Mouse (Mus musculus): ENCODE data around the gene Ankrd65. TPM values are rescaled to one million over a fixed set of nuclear protein-coding genes. Genes with fewer than 3 reads are reported as not detected.

The Ankrd65 gene
- polyA plus RNA-seq, 1 experiment from 2014 or later: not detected

GRCm38 (mm10) chr4:155762357-155762756 is 27.9 kb upstream of the Ankrd65 start:
- no peaks in the 10 kb centered on the region for H3K36me3 ChIP-seq
- no peak overlapping the region for H3K4me2 ChIP-seq (replicated peaks)
- WGBS: 97% methylated on average over 3 of the region's 3 CpGs
- H3K4me1 ChIP-seq: peaks cover 29% of the 10 kb centered on the region
- no peaks in the 10 kb centered on the region for H3K9me3 ChIP-seq (replicated peaks)
- no peak overlapping the region for H3K4me3 ChIP-seq
- no peaks in the 10 kb centered on the region for H3K27me3 ChIP-seq
- H3K27ac ChIP-seq: no peak overlapping the region
- no peak for ATAC-seq (ENCODE audit: low FRiP score)
- no peak overlapping the region for H3K9ac ChIP-seq

GRCm38 (mm10) chr4:155769496-155769879 is 20.8 kb upstream of the Ankrd65 start:
- peaks cover 39% of the 10 kb centered on the region for H3K27me3 ChIP-seq
- H3K9ac ChIP-seq: peak overlapping the region; percentile 78
- H3K36me3 ChIP-seq: no peaks in the 10 kb centered on the region
- no peak for ATAC-seq (ENCODE audit: low FRiP score)
- H3K27ac ChIP-seq: 0 out of 2 replicates have a peak overlapping the region, but pooled peaks have one; percentile 64
- 61% methylated on average over 5 of the region's 5 CpGs for WGBS
- H3K4me2 ChIP-seq (replicated peaks): peak overlapping the region; percentile 79
- no peaks in the 10 kb centered on the region for H3K9me3 ChIP-seq (replicated peaks)
- H3K4me1 ChIP-seq: peaks cover 22% of the 10 kb centered on the region
- H3K4me3 ChIP-seq: peak overlapping the region; percentile 53

- Histone ChIP-seq H3K4me2 (replicated peaks) (peak overlapping the region; percentile 79), H3K9me3 (replicated peaks) (no peaks in the 10 kb centered on the region), H3K36me3 (no peaks in the 10 kb centered on the region), H3K4me3 (peak overlapping the region; percentile 53), H3K27ac (peak overlapping the region; percentile 64), H3K27me3 (peaks cover 44% of the 10 kb centered on the region), H3K9ac (peak overlapping the region; percentile 78), H3K4me1 (peaks cover 27% of the 10 kb centered on the region)
- ATAC-seq (ENCODE audit: low FRiP score): peak; percentile 90
- 0% methylated on average over 39 of the region's 39 CpGs for WGBS
Measured at GRCm38 (mm10) chr4:155769880-155770512, 20.2 kb upstream of the Ankrd65 start.

GRCm38 (mm10) chr4:155770626-155771025 is 19.6 kb upstream of the Ankrd65 start:
- H3K27ac ChIP-seq: no peak overlapping the region
- H3K4me3 ChIP-seq: peak overlapping the region; percentile 53
- peaks cover 50% of the 10 kb centered on the region for H3K27me3 ChIP-seq
- ATAC-seq (ENCODE audit: low FRiP score): no peak; the same call in 1 of the 2 replicates
- WGBS: 42% methylated on average over 24 of the region's 24 CpGs
- H3K4me2 ChIP-seq (replicated peaks): peak overlapping the region; percentile 79
- no peaks in the 10 kb centered on the region for H3K36me3 ChIP-seq
- H3K4me1 ChIP-seq: peaks cover 32% of the 10 kb centered on the region
- H3K9me3 ChIP-seq (replicated peaks): no peaks in the 10 kb centered on the region
- peak overlapping the region; percentile 78 for H3K9ac ChIP-seq

- H3K27ac ChIP-seq: no peak overlapping the region
- no peaks in the 10 kb centered on the region for H3K36me3 ChIP-seq
- no peak for ATAC-seq (ENCODE audit: low FRiP score)
- no peak overlapping the region for H3K4me2 ChIP-seq (replicated peaks)
- no peak overlapping the region for H3K9ac ChIP-seq
- 88% methylated on average over 2 of the region's 2 CpGs for WGBS
- H3K4me1 ChIP-seq: peaks cover 34% of the 10 kb centered on the region
- H3K4me3 ChIP-seq: no peak overlapping the region
- H3K27me3 ChIP-seq: peaks cover 54% of the 10 kb centered on the region
- no peaks in the 10 kb centered on the region for H3K9me3 ChIP-seq (replicated peaks)
Measured at GRCm38 (mm10) chr4:155771706-155772105, 18.5 kb upstream of the Ankrd65 start.

GRCm38 (mm10) chr4:155772786-155773185 is 17.5 kb upstream of the Ankrd65 start:
- Histone ChIP-seq H3K27me3 (peaks cover 54% of the 10 kb centered on the region), H3K4me1 (peaks cover 36% of the 10 kb centered on the region), H3K4me2 (replicated peaks) (no peak overlapping the region), H3K36me3 (no peaks in the 10 kb centered on the region), H3K4me3 (no peak overlapping the region), H3K27ac (no peak overlapping the region), H3K9ac (no peak overlapping the region), H3K9me3 (replicated peaks) (no peaks in the 10 kb centered on the region)
- 84% methylated on average over 13 of the region's 13 CpGs for WGBS
- ATAC-seq (ENCODE audit: low FRiP score): no peak

GRCm38 (mm10) chr4:155773335-155774078 is 16.7 kb upstream of the Ankrd65 start:
- Histone ChIP-seq H3K4me2 (replicated peaks) (peak overlapping the region; percentile 64), H3K27me3 (peaks cover 54% of the 10 kb centered on the region), H3K27ac (no peak overlapping the region), H3K9me3 (replicated peaks) (no peaks in the 10 kb centered on the region), H3K4me1 (peaks cover 36% of the 10 kb centered on the region), H3K9ac (no peak overlapping the region), H3K4me3 (peak overlapping the region; percentile 35; the same call in 1 of the 2 replicates), H3K36me3 (no peaks in the 10 kb centered on the region)
- WGBS: 46% methylated on average over 4 of the region's 5 CpGs
- no peak for ATAC-seq (ENCODE audit: low FRiP score)

- Histone ChIP-seq H3K4me3 (peak within 1 kb of the TSS; percentile 35), H3K9ac (peak within 1 kb of the TSS; percentile 41), H3K9me3 (replicated peaks) (no peaks in the 10 kb centered on the region), H3K4me1 (peaks cover 35% of the 10 kb centered on the region), H3K27me3 (peaks cover 54% of the 10 kb centered on the region), H3K4me2 (replicated peaks) (peak within 1 kb of the TSS; percentile 64), H3K27ac (no peak within 1 kb of the TSS), H3K36me3 (no peaks in the 10 kb centered on the region)
- ATAC-seq (ENCODE audit: low FRiP score): peak; percentile 60
- WGBS: 3% methylated on average over 35 of the region's 35 CpGs
Measured at GRCm38 (mm10) chr4:155774280-155774754, 15.9 kb upstream of the Ankrd65 start, which contains the start of gene Vwa1. Gene Vwa1 (minus strand): TSS chr4:155774698.

- H3K27ac ChIP-seq: no peak overlapping the region
- H3K9ac ChIP-seq: peak overlapping the region; percentile 41; the same call in 1 of the 2 replicates
Measured at GRCm38 (mm10) chr4:155774971-155775740, 15.1 kb upstream of the Ankrd65 start.

GRCm38 (mm10) chr4:155775855-155776254 is 14.4 kb upstream of the Ankrd65 start:
- H3K36me3 ChIP-seq: no peaks in the 10 kb centered on the region
- WGBS: 77% methylated on average over 3 of the region's 3 CpGs
- H3K4me2 ChIP-seq (replicated peaks): no peak overlapping the region
- no peak overlapping the region for H3K9ac ChIP-seq
- no peak overlapping the region for H3K27ac ChIP-seq
- peaks cover 22% of the 10 kb centered on the region for H3K4me1 ChIP-seq
- peaks cover 50% of the 10 kb centered on the region for H3K27me3 ChIP-seq
- H3K9me3 ChIP-seq (replicated peaks): no peaks in the 10 kb centered on the region
- no peak overlapping the region for H3K4me3 ChIP-seq
- ATAC-seq (ENCODE audit: low FRiP score): no peak

More at GRCm38 (mm10) chr4:155774971-155775740, 15.1 kb upstream of the Ankrd65 start:
- peaks cover 54% of the 10 kb centered on the region for H3K27me3 ChIP-seq
- H3K36me3 ChIP-seq: no peaks in the 10 kb centered on the region
- H3K9me3 ChIP-seq (replicated peaks): no peaks in the 10 kb centered on the region
- H3K4me2 ChIP-seq (replicated peaks): peak overlapping the region; percentile 64
- peak overlapping the region; percentile 35 for H3K4me3 ChIP-seq
- ATAC-seq (ENCODE audit: low FRiP score): no peak
- WGBS: 59% methylated on average over 9 of the region's 9 CpGs
- H3K4me1 ChIP-seq: peaks cover 27% of the 10 kb centered on the region

GRCm38 (mm10) chr4:155776704-155777335 is 13.4 kb upstream of the Ankrd65 start:
- no peak overlapping the region for H3K4me3 ChIP-seq
- no peaks in the 10 kb centered on the region for H3K36me3 ChIP-seq
- no peaks in the 10 kb centered on the region for H3K9me3 ChIP-seq (replicated peaks)
- no peak overlapping the region for H3K27ac ChIP-seq
- H3K27me3 ChIP-seq: peaks cover 40% of the 10 kb centered on the region
- WGBS: 22% methylated on average over 2 of the region's 2 CpGs
- H3K9ac ChIP-seq: no peak overlapping the region
- ATAC-seq (ENCODE audit: low FRiP score): no peak
- H3K4me2 ChIP-seq (replicated peaks): no peak overlapping the region
- peaks cover 22% of the 10 kb centered on the region for H3K4me1 ChIP-seq
